Mouse (Mus musculus) lung, postnatal 0 days (tissue): Measurements from ENCODE around the gene Smarcd3.

Source experiments
- CTCF ChIP-seq: IDR thresholded peaks from 2 replicates; pipeline ENCODE4 v1.5.1; 2016; ENCODE audit warnings: antibody characterized with exemption, mild to moderate bottlenecking
- EP300 ChIP-seq: IDR thresholded peaks from 2 replicates; pipeline ENCODE4 v1.6.1; 2016; ENCODE audit warnings: antibody characterized with exemption, mild to moderate bottlenecking, control low read depth

DNA sequence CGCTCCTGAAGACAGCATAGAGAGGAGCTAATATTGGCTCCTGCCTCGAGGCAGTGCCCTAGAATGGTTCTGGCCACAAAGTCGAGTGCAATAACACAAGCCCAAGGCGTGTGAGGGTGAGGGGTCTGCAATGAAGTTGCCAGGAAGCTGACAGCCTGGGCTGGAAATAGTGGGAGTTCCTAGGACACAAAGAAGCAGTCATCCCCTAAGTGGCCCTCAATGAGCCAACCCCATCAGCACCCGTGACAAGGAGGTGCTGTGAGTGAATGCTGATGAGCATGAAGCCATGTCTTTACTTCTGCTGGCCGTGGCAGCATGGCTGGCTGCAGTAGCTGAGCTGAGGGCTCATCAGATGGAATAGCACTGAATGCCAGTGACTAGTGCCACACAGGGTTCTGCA is 9.1 kb downstream of the Smarcd3 start:
- TF ChIP-seq CTCF (no peak), EP300 (no peak)
